Mouse (Mus musculus) E14TG2a.4 (cell line): ENCODE results near the gene Prkce.

ENCODE experiments used
- CTCF ChIP-seq: conservative IDR thresholded peaks from 2 replicates; pipeline ENCODE4 v1.5.1; 2014; ENCODE audit warnings: low read length
- POU5F1 ChIP-seq: IDR thresholded peaks from 2 replicates; pipeline ENCODE4 v1.6.1; 2014; ENCODE audit warnings: low read length, borderline replicate concordance

GRCm38 (mm10) chr17:86231741-86232179 lies 64.2 kb downstream of the Prkce start:
- TF ChIP-seq POU5F1 (no peak), CTCF (no peak)
